23 mouse cellular contexts compared by ENCODE assay signal in genomic region chr1:164053561-164053960, GRCm38 (mm10). TPM values are rescaled to one million over a fixed set of nuclear protein-coding genes. Genes with fewer than 3 reads are reported as not detected.
DNase-seq lines count a peak whose midpoint lies in the region; ATAC-seq lines count a peak whose summit lies in the region.
"Had no signal": no experiment of that assay in that cellular context is flagged by ENCODE, and none has a peak within 500 bp of the region (broad histone marks: within the 10 kb centered on the region; RNA-seq: fewer than 3 reads in every experiment).

No protein-coding gene starts in this region.

- no peak for ATAC-seq in CD4-positive, CD25-positive, alpha-beta regulatory T cell, adult 4 months
- ATAC-seq in activated CD4-positive, CD25-positive, alpha-beta regulatory T cell, adult 4 months, result peak; percentile 32
- ATAC-seq in megakaryocyte, adult 5-6 weeks (ENCODE audit: poor library complexity, severe bottlenecking), result peak; percentile 75
- ATAC-seq in neutrophil, adult 5-6 weeks (ENCODE audit: extremely low read depth, insufficient number of reproducible peaks, low FRiP score, poor library complexity, severe bottlenecking), result 0 out of 2 replicates have a peak, but pooled peaks have one; percentile 38
- ATAC-seq: forebrain, embryonic 15.5 days; hindbrain, postnatal 0 days; intestine, embryonic 15.5 days had no signal

- DNase-seq in CD4-positive, CD25-positive, alpha-beta regulatory T cell, adult 2 months (ENCODE audit: low read depth, low spot score), result peak; percentile 14
- no peak for DNase-seq in gastrocnemius, adult 18-20 months (ENCODE audit: low spot score)
- no peak for DNase-seq in embryo, embryonic 10 days (ENCODE audit: low spot score)
- DNase-seq: adrenal gland, postnatal 25 days; B cell, adult 2 months; cerebellum, adult 18-20 months; cerebellum, postnatal 10 days; gastrocnemius, adult 2 months; gastrocnemius, postnatal 25 days; heart, adult 18-20 months; heart, postnatal 14 days had no signal

RNA-seq across cellular contexts. Expression of gene Sele, which starts 5.5 kb away (rescaled TPM):
- polyA plus RNA-seq in CD4-positive, CD25-positive, alpha-beta regulatory T cell, adult 4 months (2017; shearing (Covaris generic)), result under 1 TPM in 1 of 2 experiments, not detected in 1; 0.22 TPM
- polyA plus RNA-seq in activated CD4-positive, CD25-positive, alpha-beta regulatory T cell, adult 4 months (2017; shearing (Covaris generic)), result not detected
- 0.07 and 0.18 TPM in 2 replicates for total RNA-seq in megakaryocyte, adult 5-6 weeks (2015)
- total RNA-seq in megakaryocyte, adult 5-6 weeks (2017), result 0.20 TPM in 1 of 2 replicates, not detected in the other
- 0.37 and 0.70 TPM in 2 replicates for total RNA-seq in neutrophil, adult 5-6 weeks (2017)
- not detected for total RNA-seq in gastrocnemius, adult 18-20 months (2021)
- total RNA-seq: ES-E14; gastrocnemius, adult 2 months; hematopoietic stem cell, adult 5-6 weeks; hindbrain, postnatal 0 days had no signal
- polyA plus RNA-seq: embryonic facial prominence, embryonic 12.5 days; forebrain, embryonic 11.5 days; forebrain, embryonic 15.5 days; hindbrain, embryonic 13.5 days; hindbrain, postnatal 0 days had no signal

RNA-seq across cellular contexts. Expression of gene Sell, which starts 8.2 kb away (rescaled TPM):
- polyA plus RNA-seq in CD4-positive, CD25-positive, alpha-beta regulatory T cell, adult 4 months (2017; shearing (Covaris generic)), result 100 to 1,000 TPM; 554 to 560 TPM
- 100 to 1,000 TPM; 486 to 518 TPM for polyA plus RNA-seq in activated CD4-positive, CD25-positive, alpha-beta regulatory T cell, adult 4 months (2017; shearing (Covaris generic))
- 838 and 904 TPM in 2 replicates for total RNA-seq in megakaryocyte, adult 5-6 weeks (2015)
- total RNA-seq in megakaryocyte, adult 5-6 weeks (2017), result 641 and 646 TPM in 2 replicates
- 1,314 and 1,317 TPM in 2 replicates for total RNA-seq in neutrophil, adult 5-6 weeks (2017)
- not detected for total RNA-seq in gastrocnemius, adult 18-20 months (2021)
- polyA plus RNA-seq: forebrain, embryonic 11.5 days had no signal

RNA-seq across cellular contexts. Expression of gene Mettl18, which starts 58.9 kb away (rescaled TPM):
- polyA plus RNA-seq in CD4-positive, CD25-positive, alpha-beta regulatory T cell, adult 4 months (2017; shearing (Covaris generic)), result 10 to 100 TPM; 22.9 to 25.2 TPM
- polyA plus RNA-seq in activated CD4-positive, CD25-positive, alpha-beta regulatory T cell, adult 4 months (2017; shearing (Covaris generic)), result 10 to 100 TPM; 15.8 to 19.6 TPM
- 2.8 and 5.4 TPM in 2 replicates for total RNA-seq in megakaryocyte, adult 5-6 weeks (2015)
- total RNA-seq in megakaryocyte, adult 5-6 weeks (2017), result 10.2 and 10.7 TPM in 2 replicates
- total RNA-seq in neutrophil, adult 5-6 weeks (2017), result 14.5 and 14.7 TPM in 2 replicates
- total RNA-seq in gastrocnemius, adult 18-20 months (2021), result 1 to 10 TPM; 3.3 to 3.9 TPM

RNA-seq across cellular contexts. Expression of gene BC055324, which starts 59.0 kb away (rescaled TPM):
- 1 to 10 TPM; 3.8 to 5.9 TPM for polyA plus RNA-seq in CD4-positive, CD25-positive, alpha-beta regulatory T cell, adult 4 months (2017; shearing (Covaris generic))
- polyA plus RNA-seq in activated CD4-positive, CD25-positive, alpha-beta regulatory T cell, adult 4 months (2017; shearing (Covaris generic)), result 1 to 10 TPM; 3.2 to 5.6 TPM
- 15.2 and 20.5 TPM in 2 replicates for total RNA-seq in megakaryocyte, adult 5-6 weeks (2015)
- total RNA-seq in megakaryocyte, adult 5-6 weeks (2017), result 15.5 and 15.6 TPM in 2 replicates
- total RNA-seq in neutrophil, adult 5-6 weeks (2017), result 5.0 and 7.7 TPM in 2 replicates
- total RNA-seq in gastrocnemius, adult 18-20 months (2021), result under 1 TPM; 0.21 to 0.31 TPM

Comparison
In these comparisons a context has a peak if more than half of its experiments do, and no peak if none do; other contexts are left out.
1. RNA of gene Sell, which starts 8.2 kb away (total RNA-seq): 1,314 to 1,317 TPM in neutrophil, adult 5-6 weeks and 641 to 904 TPM in megakaryocyte, adult 5-6 weeks; not detected in gastrocnemius, adult 18-20 months; every median in the first group is over 100 times any median in the second.